In genomic region chr16:18428011-18428515, GRCm38 (mm10) we compare ENCODE assay signal across 14 mouse cellular contexts. TPM values are rescaled to one million over a fixed set of nuclear protein-coding genes. Genes with fewer than 3 reads are reported as not detected.
A peak's percentile ranks its signal among the peaks of the same experiment; 100 is the strongest.
DNase-seq lines count a peak whose midpoint lies in the region; ATAC-seq and TF ChIP-seq lines count a peak whose summit lies in the region.
"Had no signal": no experiment of that assay in that cellular context is flagged by ENCODE, and none has a peak within 500 bp of the region (broad histone marks: within the 10 kb centered on the region; RNA-seq: fewer than 3 reads in every experiment).

No protein-coding gene starts in this region.

- peak overlapping the region; percentile 96 for H3K4me2 ChIP-seq in liver, embryonic 14.5 days (ENCODE audit: low read depth)

- peak overlapping the region; percentile 91 for H3K9ac ChIP-seq in liver, embryonic 14.5 days (replicated peaks)
- H3K9ac ChIP-seq: intestine, embryonic 15.5 days had no signal

- peak overlapping the region; percentile 98 for H3K27ac ChIP-seq in liver, embryonic 14.5 days
- H3K27ac ChIP-seq: intestine, embryonic 15.5 days had no signal

- peak; percentile 58 to 71 for DNase-seq in lung, adult 18-20 months
- DNase-seq in lung, postnatal 14 days = no peak
- DNase-seq in liver, embryonic 14.5 days (ENCODE audit: low read depth in 3 of 3, low spot score in 3 of 3) = no peak
- DNase-seq in right cerebral cortex, adult 18-20 months = no peak
- no peak for DNase-seq in adrenal gland, adult 2 months
- DNase-seq: cerebellum, postnatal 10 days; gastrocnemius, postnatal 14 days; heart, postnatal 10 days; kidney, postnatal 25 days had no signal

- H3K9me3 ChIP-seq in liver, embryonic 14.5 days (ENCODE audit: control insufficient read depth, low read length) = no peaks in the 10 kb centered on the region
- H3K9me3 ChIP-seq: intestine, embryonic 15.5 days had no signal

- peaks cover 27% of the 10 kb centered on the region for H3K36me3 ChIP-seq in liver, embryonic 14.5 days (replicated peaks; ENCODE audit: control insufficient read depth, insufficient read depth, low read depth)
- H3K36me3 ChIP-seq: intestine, embryonic 15.5 days had no signal

- ATAC-seq in erythroblast, adult 5-6 weeks (replicated peaks; ENCODE audit: low FRiP score, poor library complexity, severe bottlenecking) = peak; percentile 2; the same call in 1 of the 2 replicates
- 0 out of 2 replicates have a peak, but pooled peaks have one; percentile 1 for ATAC-seq in liver, embryonic 14.5 days (ENCODE audit: insufficient read depth)
- ATAC-seq in megakaryocyte-erythroid progenitor cell, adult 5-6 weeks (replicated peaks; ENCODE audit: low FRiP score, low TSS enrichment, poor library complexity, severe bottlenecking) = 0 out of 2 replicates have a peak, but pooled peaks have one; percentile 1
- ATAC-seq: forebrain, embryonic 16.5 days had no signal

- peaks cover 34 to 40% of the 10 kb centered on the region in 2 experiments for H3K4me1 ChIP-seq in liver, embryonic 14.5 days (replicated peaks; ENCODE audit: control insufficient read depth in 2 of 2, insufficient read depth in 2 of 2, low read length in 1 of 2)

- no peak for TF ChIP-seq EP300 in liver, embryonic 14.5 days (IDR thresholded peaks at IDR 0.05; ENCODE audit: low read depth)

- no peak for TF ChIP-seq CTCF in liver, embryonic 14.5 days (IDR thresholded peaks at IDR 0.05; ENCODE audit: low read depth)

- peak overlapping the region; percentile 82 to 100 for H3K4me3 ChIP-seq in liver, embryonic 14.5 days (ENCODE audit: insufficient read depth in 1 of 2, low read depth in 2 of 2, low read length in 2 of 2)
- H3K4me3 ChIP-seq: intestine, embryonic 15.5 days had no signal

- no peaks in the 10 kb centered on the region for H3K27me3 ChIP-seq in liver, embryonic 14.5 days (ENCODE audit: control insufficient read depth, insufficient read depth, low read length)
- H3K27me3 ChIP-seq: CH12.LX; intestine, embryonic 15.5 days had no signal

- WGBS in liver, embryonic 14.5 days (ENCODE audit: insufficient replicate concordance) = 49% methylated on average over 5 of the region's 5 CpGs

RNA-seq across cellular contexts. Expression of gene Comt, which starts 1.4 kb away (rescaled TPM):
- total RNA-seq in erythroblast, adult 5-6 weeks (2015; ENCODE audit: low replicate concordance) = 27.9 and 29.9 TPM in 2 replicates
- 26.8 and 29.1 TPM in 2 replicates for total RNA-seq in erythroblast, adult 5-6 weeks (2017; ENCODE audit: low replicate concordance)
- polyA plus RNA-seq in liver, embryonic 14.5 days (2012; rRNA removed) = 73.8 and 84.7 TPM in 2 replicates
- polyA plus RNA-seq in liver, embryonic 14.5 days (2014; fragmentation: Nextera tagmentation; extraction: Ambion mirVana) = 69.8 and 80.4 TPM in 2 replicates
- 84.0 and 105 TPM in 2 replicates for total RNA-seq in megakaryocyte-erythroid progenitor cell, adult 5-6 weeks (2014; fragmentation: Nextera tagmentation)
- 56.1 and 59.7 TPM in 2 replicates for total RNA-seq in megakaryocyte-erythroid progenitor cell, adult 5-6 weeks (2017)
- 100 to 1,000 TPM; 203 to 288 TPM for total RNA-seq in adrenal gland, adult 2 months (2021)
- 407 and 432 TPM in 2 replicates for polyA plus RNA-seq in adrenal gland, adult 2 months (2012; rRNA removed)

RNA-seq across cellular contexts. Expression of gene Txnrd2, which starts 1.9 kb away (rescaled TPM):
- total RNA-seq in erythroblast, adult 5-6 weeks (2015; ENCODE audit: low replicate concordance) = 274 and 358 TPM in 2 replicates
- total RNA-seq in erythroblast, adult 5-6 weeks (2017; ENCODE audit: low replicate concordance) = 493 and 499 TPM in 2 replicates
- polyA plus RNA-seq in liver, embryonic 14.5 days (2012; rRNA removed) = 79.9 and 113 TPM in 2 replicates
- polyA plus RNA-seq in liver, embryonic 14.5 days (2014; fragmentation: Nextera tagmentation; extraction: Ambion mirVana) = 110 and 112 TPM in 2 replicates
- total RNA-seq in megakaryocyte-erythroid progenitor cell, adult 5-6 weeks (2014; fragmentation: Nextera tagmentation) = 75.4 and 82.3 TPM in 2 replicates
- 97.2 and 145 TPM in 2 replicates for total RNA-seq in megakaryocyte-erythroid progenitor cell, adult 5-6 weeks (2017)
- 10 to 100 TPM; 73.3 TPM for total RNA-seq in adrenal gland, adult 2 months (2021)
- 50.3 and 64.6 TPM in 2 replicates for polyA plus RNA-seq in adrenal gland, adult 2 months (2012; rRNA removed)

Comparison
In these comparisons a context has a peak if more than half of its experiments do, and no peak if none do; other contexts are left out.
1. DNase-seq: peak in lung, adult 18-20 months (2 of 2); none in lung, postnatal 14 days (single experiment), liver, embryonic 14.5 days (0 of 3), right cerebral cortex, adult 18-20 months (single experiment) and adrenal gland, adult 2 months (single experiment).
2. Peak in every context shown above with its lines, with median percentiles within 50 percentile points of each other: ATAC-seq.